Mouse (Mus musculus): ENCODE measurements around the gene Ptbp1. TPM values are rescaled to one million over a fixed set of nuclear protein-coding genes. Genes with fewer than 3 reads are reported as not detected.
A peak's percentile ranks its signal among the peaks of the same experiment; 100 is the strongest.

The Ptbp1 gene
- 220 and 238 TPM in 2 replicates for polyA plus RNA-seq (2015; fragmentation: Nextera tagmentation; extraction: Ambion mirVana)

DNA sequence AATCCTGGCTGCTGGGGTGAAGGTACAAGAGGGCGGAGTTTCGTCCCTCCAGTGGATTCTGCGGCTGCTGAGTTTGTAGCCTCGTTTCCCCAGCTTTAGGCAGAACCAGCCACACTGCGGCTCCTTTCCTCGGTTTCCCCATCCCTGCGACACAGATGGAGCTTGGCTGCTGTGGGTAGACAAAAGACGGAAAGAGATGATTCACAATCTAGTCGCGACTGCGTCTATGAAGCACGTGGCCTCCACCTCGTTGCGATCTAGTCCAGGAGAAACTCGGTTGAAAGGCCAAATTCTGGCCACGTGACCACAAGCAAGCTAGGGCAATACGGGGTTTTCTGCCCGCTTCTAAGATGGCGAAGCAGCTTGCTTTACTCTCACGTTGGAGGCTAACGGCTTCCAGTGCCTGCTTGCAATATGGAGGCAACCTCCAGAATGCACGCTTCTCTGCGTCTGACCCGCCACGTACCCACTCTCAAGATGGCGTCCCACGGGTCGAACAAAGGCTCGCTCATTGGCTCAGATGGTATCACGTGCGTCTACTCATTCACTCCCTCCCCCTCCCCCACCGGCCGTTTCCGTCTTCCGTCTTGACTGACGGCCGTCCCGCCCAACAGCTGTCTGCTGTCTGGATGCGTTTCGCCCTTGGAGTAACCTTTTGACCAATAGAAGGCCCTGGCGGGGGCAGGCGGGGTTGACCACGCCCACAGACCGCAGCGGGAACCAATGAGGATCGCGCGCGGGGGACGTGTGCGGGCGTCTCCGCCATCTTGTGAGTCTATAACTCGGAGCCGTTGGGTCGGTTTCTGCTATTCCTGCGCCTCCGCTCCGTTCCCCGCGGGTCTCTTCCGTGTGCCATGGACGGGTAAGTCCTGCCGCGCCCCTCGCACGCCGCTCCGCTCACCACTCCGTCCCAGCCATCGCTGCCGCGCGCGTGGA, at the start of gene Ptbp1:
Gene Ptbp1 (plus strand): TSS at position 568 of the 936 bp plus-strand sequence.
- under 1% methylated on average over 75 of the region's 75 CpGs for WGBS
- H3K27me3 ChIP-seq (ENCODE audit: insufficient read depth, low read length), result no peaks in the 10 kb centered on the region
- peak; percentile 90 for ATAC-seq (replicated peaks; ENCODE audit: low FRiP score, low read depth)

DNA sequence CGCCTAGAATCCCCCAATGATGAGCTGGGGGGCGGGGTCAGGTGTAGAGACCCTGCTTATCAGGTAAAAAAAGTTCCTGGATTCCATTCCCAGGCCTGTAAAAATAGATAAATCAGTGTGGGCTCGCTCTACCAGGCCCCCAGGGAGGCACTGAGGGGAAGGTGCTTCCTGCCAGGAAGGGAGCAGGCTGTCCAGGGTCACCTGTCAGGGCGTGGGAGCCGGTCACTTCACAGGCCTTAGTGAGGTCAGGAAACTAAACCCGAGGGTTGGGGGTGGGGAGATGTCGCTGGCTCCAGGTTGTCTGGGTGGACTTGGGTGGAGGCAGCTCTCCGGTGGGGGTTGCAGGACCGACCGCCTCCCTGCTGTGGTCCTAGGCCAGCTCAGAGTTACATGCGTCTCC, 48.6 kb upstream of the Ptbp1 start:
- no peaks in the 10 kb centered on the region for H3K9me3 ChIP-seq (replicated peaks; ENCODE audit: low read length)
- no peak for TF ChIP-seq CTCF (IDR thresholded peaks at IDR 0.05; ENCODE audit: low read depth)
- no peak for ATAC-seq (replicated peaks; ENCODE audit: low FRiP score, low read depth)
- H3K36me3 ChIP-seq (ENCODE audit: insufficient read depth, low read length), result peaks cover 11% of the 10 kb centered on the region
- H3K4me1 ChIP-seq (replicated peaks; ENCODE audit: insufficient read depth, low read length), result peaks cover 47% of the 10 kb centered on the region
- WGBS, result 22% methylated on average over 11 of the region's 11 CpGs
- H3K4me2 ChIP-seq (ENCODE audit: low read length), result peak overlapping the region; percentile 7; the same call in 1 of the 2 replicates
- H3K9ac ChIP-seq (ENCODE audit: low read depth, low read length), result no peak overlapping the region
- H3K27ac ChIP-seq, result peak overlapping the region; percentile 50; the same call in 1 of the 2 replicates
- no peak overlapping the region for H3K4me3 ChIP-seq (replicated peaks; ENCODE audit: low read depth, low read length)
- peak; percentile 43 for DNase-seq (ENCODE audit: low spot score)
- H3K27me3 ChIP-seq (ENCODE audit: insufficient read depth, low read length), result no peaks in the 10 kb centered on the region

More for the DNA sequence above, at the start of gene Ptbp1:
- H3K36me3 ChIP-seq (ENCODE audit: insufficient read depth, low read length), result peaks cover 8% of the 10 kb centered on the region
- H3K9ac ChIP-seq (ENCODE audit: low read depth, low read length), result peak within 1 kb of the TSS; percentile 99
- peaks cover 39% of the 10 kb centered on the region for H3K4me1 ChIP-seq (replicated peaks; ENCODE audit: insufficient read depth, low read length)
- peak; percentile 99 for DNase-seq (ENCODE audit: low spot score)
- H3K4me2 ChIP-seq (ENCODE audit: low read length), result peak within 1 kb of the TSS; percentile 91
- no peak for TF ChIP-seq CTCF (IDR thresholded peaks at IDR 0.05; ENCODE audit: low read depth)
- peak within 1 kb of the TSS; percentile 99 for H3K27ac ChIP-seq
- H3K4me3 ChIP-seq (replicated peaks; ENCODE audit: low read depth, low read length), result peak within 1 kb of the TSS; percentile 96
- no peaks in the 10 kb centered on the region for H3K9me3 ChIP-seq (replicated peaks; ENCODE audit: low read length)

DNA sequence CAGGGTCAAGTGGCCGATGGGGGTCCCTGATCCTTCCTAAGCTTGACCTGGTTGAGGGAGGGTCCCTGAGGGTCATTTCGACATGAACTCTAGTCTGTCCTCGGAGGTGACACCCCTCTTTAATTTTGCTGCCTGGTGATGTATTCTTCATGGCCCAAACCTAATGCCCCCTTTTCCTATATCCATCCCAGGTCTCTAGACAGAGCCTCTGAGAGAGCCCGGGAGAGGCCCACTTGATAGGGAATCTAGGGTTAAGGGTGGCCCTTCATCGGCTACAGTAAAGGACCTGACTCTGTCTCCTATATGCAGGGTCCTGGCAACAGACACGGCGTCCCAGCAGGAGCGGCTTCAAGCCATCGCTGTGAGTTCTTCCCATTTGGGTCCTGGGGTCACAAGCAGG, 47.9 kb upstream of the Ptbp1 start:
- H3K27ac ChIP-seq, result peak overlapping the region; percentile 50; the same call in 1 of the 2 replicates
- DNase-seq (ENCODE audit: low spot score), result no peak
- ATAC-seq (replicated peaks; ENCODE audit: low FRiP score, low read depth), result no peak
- 73% methylated on average over 9 of the region's 9 CpGs for WGBS
- 0 out of 2 replicates have a peak overlapping the region, but pooled peaks have one; percentile 7 for H3K4me2 ChIP-seq (ENCODE audit: low read length)
- H3K9ac ChIP-seq (ENCODE audit: low read depth, low read length), result 0 out of 2 replicates have a peak overlapping the region, but pooled peaks have one; percentile 8
- H3K9me3 ChIP-seq (replicated peaks; ENCODE audit: low read length), result no peaks in the 10 kb centered on the region
- H3K4me3 ChIP-seq (replicated peaks; ENCODE audit: low read depth, low read length), result no peak overlapping the region
- no peaks in the 10 kb centered on the region for H3K27me3 ChIP-seq (ENCODE audit: insufficient read depth, low read length)
- H3K4me1 ChIP-seq (replicated peaks; ENCODE audit: insufficient read depth, low read length), result peaks cover 43% of the 10 kb centered on the region
- peaks cover 13% of the 10 kb centered on the region for H3K36me3 ChIP-seq (ENCODE audit: insufficient read depth, low read length)
- no peak for TF ChIP-seq CTCF (IDR thresholded peaks at IDR 0.05; ENCODE audit: low read depth)

DNA sequence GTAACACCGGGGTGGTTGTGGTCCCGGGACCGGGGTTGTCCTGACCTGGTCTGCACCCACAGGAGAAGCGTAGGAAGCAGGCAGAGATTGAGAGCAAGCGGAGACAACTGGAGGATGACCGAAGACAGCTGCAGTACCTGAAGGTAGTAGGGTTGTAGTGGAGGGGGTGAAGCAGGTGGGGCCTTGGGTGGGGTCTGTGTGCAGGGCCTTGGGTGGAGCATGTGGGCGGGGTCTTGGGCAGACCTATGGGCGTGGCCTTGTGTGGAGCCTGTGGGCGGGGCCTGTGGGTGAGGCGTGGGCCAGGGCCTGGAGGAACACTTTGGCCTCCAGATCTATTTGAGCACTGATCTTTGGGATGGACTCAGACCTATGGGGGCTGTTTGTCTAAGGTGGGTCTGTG, 47.3 kb upstream of the Ptbp1 start:
- H3K4me3 ChIP-seq (replicated peaks; ENCODE audit: low read depth, low read length), result no peak overlapping the region
- H3K27ac ChIP-seq, result peak overlapping the region; percentile 11; the same call in 1 of the 2 replicates
- ATAC-seq (replicated peaks; ENCODE audit: low FRiP score, low read depth), result 0 out of 2 replicates have a peak, but pooled peaks have one; percentile 15
- no peak overlapping the region for H3K9ac ChIP-seq (ENCODE audit: low read depth, low read length)
- no peaks in the 10 kb centered on the region for H3K9me3 ChIP-seq (replicated peaks; ENCODE audit: low read length)
- no peaks in the 10 kb centered on the region for H3K27me3 ChIP-seq (ENCODE audit: insufficient read depth, low read length)
- DNase-seq (ENCODE audit: low spot score), result no peak
- TF ChIP-seq CTCF (IDR thresholded peaks at IDR 0.05; ENCODE audit: low read depth), result no peak
- peaks cover 39% of the 10 kb centered on the region for H3K4me1 ChIP-seq (replicated peaks; ENCODE audit: insufficient read depth, low read length)
- peaks cover 19% of the 10 kb centered on the region for H3K36me3 ChIP-seq (ENCODE audit: insufficient read depth, low read length)
- WGBS, result 66% methylated on average over 10 of the region's 10 CpGs
- no peak overlapping the region for H3K4me2 ChIP-seq (ENCODE audit: low read length)

- WGBS, result 47% methylated on average over 11 of the region's 11 CpGs
- Histone ChIP-seq H3K4me1 (replicated peaks; ENCODE audit: insufficient read depth, low read length) (peaks cover 30% of the 10 kb centered on the region), H3K36me3 (ENCODE audit: insufficient read depth, low read length) (peaks cover 19% of the 10 kb centered on the region), H3K4me3 (replicated peaks; ENCODE audit: low read depth, low read length) (no peak overlapping the region), H3K9me3 (replicated peaks; ENCODE audit: low read length) (no peaks in the 10 kb centered on the region), H3K27ac (peak overlapping the region; percentile 69), H3K9ac (ENCODE audit: low read depth, low read length) (no peak overlapping the region), H3K4me2 (ENCODE audit: low read length) (no peak overlapping the region), H3K27me3 (ENCODE audit: insufficient read depth, low read length) (no peaks in the 10 kb centered on the region)
- TF ChIP-seq CTCF (IDR thresholded peaks at IDR 0.05; ENCODE audit: low read depth), result no peak
- ATAC-seq (replicated peaks; ENCODE audit: low FRiP score, low read depth) (no peak), DNase-seq (ENCODE audit: low spot score) (peak; percentile 34)
Observed at GRCm38 (mm10) chr10:79807826-79808225, 46.4 kb upstream of the Ptbp1 start.

- peak overlapping the region; percentile 69; the same call in 1 of the 2 replicates for H3K27ac ChIP-seq
- TF ChIP-seq CTCF (IDR thresholded peaks at IDR 0.05; ENCODE audit: low read depth), result no peak
- H3K9ac ChIP-seq (ENCODE audit: low read depth, low read length), result no peak overlapping the region
- ATAC-seq (replicated peaks; ENCODE audit: low FRiP score, low read depth) (no peak), DNase-seq (ENCODE audit: low spot score) (peak; percentile 37)
- H3K9me3 ChIP-seq (replicated peaks; ENCODE audit: low read length), result no peaks in the 10 kb centered on the region
- H3K4me2 ChIP-seq (ENCODE audit: low read length), result no peak overlapping the region
- H3K4me1 ChIP-seq (replicated peaks; ENCODE audit: insufficient read depth, low read length), result peaks cover 22% of the 10 kb centered on the region
- H3K27me3 ChIP-seq (ENCODE audit: insufficient read depth, low read length), result no peaks in the 10 kb centered on the region
- H3K4me3 ChIP-seq (replicated peaks; ENCODE audit: low read depth, low read length), result no peak overlapping the region
- peaks cover 19% of the 10 kb centered on the region for H3K36me3 ChIP-seq (ENCODE audit: insufficient read depth, low read length)
- WGBS, result 82% methylated on average over 11 of the region's 11 CpGs
Observed at GRCm38 (mm10) chr10:79808728-79809127, 45.5 kb upstream of the Ptbp1 start.
